Mouse (Mus musculus) heart, embryonic 15.5 days (tissue): ENCODE data around the gene Tmed4. TPM values are rescaled to one million over a fixed set of nuclear protein-coding genes. Genes with fewer than 3 reads are reported as not detected.
"Not testable (repeated sequence)": the region's sequence is repeated elsewhere in the genome, so short reads cannot be mapped to it uniquely, and the experiment has no call there.

Experiments
- ATAC-seq: fragments of 200-750 bp; cut with Nextera tagmentation; replicated peaks from 2 replicates; pipeline ENCODE4 v1.8.0; 2017; ENCODE audit warnings: low read depth, moderate TSS enrichment; ENCODE audit not compliant: insufficient number of reproducible peaks, insufficient read depth, low FRiP score
- H3K27ac ChIP-seq: fragments of 300-500 bp; sonication (generic); 2 replicates; pipeline ENCODE4 v1.5.1; 2015; ENCODE audit warnings: mild to moderate bottlenecking, inconsistent platforms
- H3K27me3 ChIP-seq: fragments of 300-500 bp; sonication (generic); 2 replicates; pipeline ENCODE4 v1.6.1; 2015; ENCODE audit warnings: inconsistent platforms
- H3K36me3 ChIP-seq: fragments of 300-500 bp; sonication (generic); 2 replicates; pipeline ENCODE4 v1.6.1; 2015; ENCODE audit warnings: mild to moderate bottlenecking, inconsistent platforms
- H3K4me1 ChIP-seq: fragments of 300-500 bp; sonication (generic); replicated peaks from 2 replicates; pipeline ENCODE4 v1.6.1; 2015; ENCODE audit warnings: inconsistent platforms
- H3K4me2 ChIP-seq: fragments of 300-500 bp; sonication (generic); 2 replicates; pipeline ENCODE4 v1.6.1; 2015; ENCODE audit warnings: inconsistent platforms, mild to moderate bottlenecking, moderate library complexity
- H3K4me3 ChIP-seq: fragments of 300-500 bp; sonication (generic); 2 replicates; pipeline ENCODE4 v1.5.1; 2015; ENCODE audit warnings: mild to moderate bottlenecking, inconsistent platforms
- H3K9ac ChIP-seq: fragments of 300-500 bp; sonication (generic); 2 replicates; pipeline ENCODE4 v1.6.1; 2015; ENCODE audit warnings: mild to moderate bottlenecking, inconsistent platforms
- H3K9me3 ChIP-seq: fragments of 300-500 bp; sonication (generic); replicated peaks from 2 replicates; pipeline ENCODE4 v1.6.1; 2016; ENCODE audit warnings: inconsistent platforms
- WGBS: fragments of 180-500 bp; shearing (Covaris S2); methylation state at CpG from one replicate; pipeline ENCODE4 v1.1.7; 2015; ENCODE audit warnings: mixed read lengths; 5-methylcytosine and 5-hydroxymethylcytosine counted together
- polyA plus RNA-seq: library from polyadenylated mRNA; unstranded; fragments of >200 nt; fragmentation: Nextera tagmentation; extraction: Ambion mirVana; gene quantifications from 2 replicates; pipeline ENCODE4 v1.2.1, GENCODE M21; 2015

The Tmed4 gene
- polyA plus RNA-seq, 1 experiment from 2014 or later: 76.0 TPM

- peaks cover 53% of the 10 kb centered on the region for H3K36me3 ChIP-seq
Observed at GRCm38 (mm10) chr11:6267320-6268254, 7.1 kb downstream of the Tmed4 start, which contains the start of gene Ddx56. Gene Ddx56 (minus strand): TSS chr11:6267772.

DNA sequence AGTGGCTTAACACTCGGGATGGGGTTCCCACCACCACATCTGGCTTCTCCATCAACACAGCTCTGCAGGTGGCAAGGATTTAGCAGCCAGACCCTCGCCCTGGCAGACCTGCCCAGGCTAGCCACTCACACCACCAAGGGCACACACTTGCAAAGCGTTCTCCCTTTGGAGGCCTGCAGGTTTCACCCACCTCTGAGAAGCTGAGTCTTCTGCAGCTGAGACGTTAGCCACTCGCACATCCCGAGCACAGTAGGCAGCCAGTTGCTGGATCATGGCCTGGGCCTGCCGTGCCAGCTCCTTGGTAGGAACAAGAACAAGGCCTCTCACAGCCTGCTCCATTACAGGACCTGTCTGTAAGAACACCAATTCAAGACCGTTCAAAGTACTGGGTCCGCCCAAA, 8.0 kb downstream of the Tmed4 start:
- H3K9me3 ChIP-seq: no peaks in the 10 kb centered on the region
- peak overlapping the region; percentile 91 for H3K4me2 ChIP-seq
- peak overlapping the region; percentile 89 for H3K9ac ChIP-seq
- no peaks in the 10 kb centered on the region for H3K27me3 ChIP-seq
- no peak overlapping the region for H3K27ac ChIP-seq
- no peak for ATAC-seq
- H3K36me3 ChIP-seq: peaks cover 59% of the 10 kb centered on the region
- WGBS: 60% methylated on average over 9 of the region's 9 CpGs
- H3K4me1 ChIP-seq: peaks cover 17% of the 10 kb centered on the region
- peak overlapping the region; percentile 84 for H3K4me3 ChIP-seq

More at GRCm38 (mm10) chr11:6267320-6268254, 7.1 kb downstream of the Tmed4 start, which contains the start of gene Ddx56:
- peak within 1 kb of the TSS; percentile 89 for H3K9ac ChIP-seq
- H3K27me3 ChIP-seq: no peaks in the 10 kb centered on the region
- H3K4me2 ChIP-seq: peak within 1 kb of the TSS; percentile 91
- peak; percentile 96 for ATAC-seq
- peak within 1 kb of the TSS; percentile 84 for H3K4me3 ChIP-seq
- no peaks in the 10 kb centered on the region for H3K9me3 ChIP-seq
- peak within 1 kb of the TSS; percentile 97 for H3K27ac ChIP-seq
- H3K4me1 ChIP-seq: peaks cover 17% of the 10 kb centered on the region
- 1% methylated on average over 50 of the region's 50 CpGs for WGBS

GRCm38 (mm10) chr11:6261434-6262082, 13.1 kb downstream of the Tmed4 start:
- no peak overlapping the region for H3K4me2 ChIP-seq
- no peaks in the 10 kb centered on the region for H3K9me3 ChIP-seq
- no peak overlapping the region for H3K9ac ChIP-seq
- H3K36me3 ChIP-seq: peaks cover 80% of the 10 kb centered on the region
- no peak overlapping the region for H3K27ac ChIP-seq
- WGBS: 75% methylated on average over 10 of the region's 10 CpGs
- no peak for ATAC-seq
- no peaks in the 10 kb centered on the region for H3K27me3 ChIP-seq
- peaks cover 7% of the 10 kb centered on the region for H3K4me1 ChIP-seq
- H3K4me3 ChIP-seq: no peak overlapping the region

DNA sequence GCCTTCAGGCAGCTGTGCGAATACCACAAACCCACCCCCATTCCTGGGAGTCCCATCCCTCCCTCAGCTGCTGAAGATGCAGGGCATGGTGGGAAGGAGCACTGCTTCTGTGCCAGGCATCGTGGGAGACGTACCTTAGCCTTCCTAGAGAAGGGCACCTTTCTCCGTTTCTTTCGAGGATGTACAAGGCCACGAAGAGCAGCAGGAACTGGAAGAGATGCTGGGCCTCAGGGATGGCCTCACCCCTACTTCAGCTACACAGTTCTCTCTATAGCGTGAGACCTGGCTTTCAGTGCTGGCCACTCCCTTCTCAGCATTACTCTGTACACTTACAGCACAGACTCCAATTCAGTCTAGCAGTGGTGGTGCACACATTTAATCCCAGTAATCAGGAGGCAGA, 15.3 kb downstream of the Tmed4 start:
- no peaks in the 10 kb centered on the region for H3K9me3 ChIP-seq
- H3K9ac ChIP-seq: no peak overlapping the region
- H3K27me3 ChIP-seq: no peaks in the 10 kb centered on the region
- H3K4me2 ChIP-seq: no peak overlapping the region
- ATAC-seq: no peak
- no peak overlapping the region for H3K4me3 ChIP-seq
- peaks cover 65% of the 10 kb centered on the region for H3K36me3 ChIP-seq
- no peak overlapping the region for H3K27ac ChIP-seq
- no peaks in the 10 kb centered on the region for H3K4me1 ChIP-seq
- 93% methylated on average over 7 of the region's 7 CpGs for WGBS

DNA sequence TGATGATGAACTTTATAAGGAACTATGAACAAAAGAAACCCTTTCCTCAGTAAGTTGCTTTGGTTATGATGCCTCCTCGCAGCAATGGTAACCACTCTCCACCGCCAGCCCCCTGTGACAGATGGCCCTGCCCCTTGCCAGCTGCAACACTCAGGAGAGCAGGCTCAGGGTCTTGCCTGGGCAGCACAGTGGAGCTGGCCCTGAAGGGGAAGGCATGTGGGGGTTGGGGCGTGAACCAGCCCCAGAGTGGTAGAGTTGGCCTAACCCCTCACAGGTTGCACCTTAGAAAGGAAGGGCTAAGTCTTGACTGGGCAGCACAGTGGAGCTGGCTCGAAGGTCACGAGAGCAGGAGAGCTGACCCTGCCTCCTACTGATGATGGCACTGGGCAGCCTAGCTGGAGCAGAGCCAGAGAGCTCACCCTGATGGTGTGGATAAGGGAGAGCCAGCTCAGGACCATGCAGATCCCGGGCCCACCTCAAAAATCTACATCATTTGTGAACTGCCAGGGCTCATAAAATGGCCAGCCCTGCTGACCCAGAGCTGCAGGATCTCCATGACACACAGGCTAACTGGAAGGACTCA, 18.1 kb downstream of the Tmed4 start:
- Histone ChIP-seq H3K27me3 (no peaks in the 10 kb centered on the region), H3K27ac (no peak overlapping the region), H3K4me1 (no peaks in the 10 kb centered on the region), H3K4me2 (no peak overlapping the region), H3K4me3 (no peak overlapping the region), H3K9me3 (no peaks in the 10 kb centered on the region), H3K9ac (no peak overlapping the region), H3K36me3 (peaks cover 38% of the 10 kb centered on the region)
- no peak for ATAC-seq
- whole genome bisulfite sequencing: 61% methylated on average over 6 of the region's 6 CpGs

DNA sequence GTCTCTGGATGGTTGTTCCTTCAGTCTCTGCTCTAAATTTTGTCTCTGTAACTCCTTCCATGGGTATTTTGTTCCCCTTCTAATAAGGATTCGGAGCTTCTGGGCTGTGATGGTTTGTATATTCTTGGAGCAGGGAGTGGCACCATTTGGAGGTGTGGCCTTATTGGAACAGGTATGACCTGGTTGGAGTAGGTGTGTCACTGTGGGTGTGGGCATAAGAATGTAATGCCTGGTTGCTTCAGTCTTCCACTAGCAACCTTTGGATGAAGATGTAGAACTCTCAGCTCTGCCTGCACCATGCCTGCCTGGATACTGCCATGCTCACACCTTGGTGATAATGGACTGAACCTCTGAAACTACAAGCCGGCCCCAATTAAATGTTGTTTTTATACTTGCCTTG, 20.1 kb downstream of the Tmed4 start:
- 88% methylated on average over 2 of the region's 2 CpGs for WGBS
- not testable (repeated sequence) for ATAC-seq

DNA sequence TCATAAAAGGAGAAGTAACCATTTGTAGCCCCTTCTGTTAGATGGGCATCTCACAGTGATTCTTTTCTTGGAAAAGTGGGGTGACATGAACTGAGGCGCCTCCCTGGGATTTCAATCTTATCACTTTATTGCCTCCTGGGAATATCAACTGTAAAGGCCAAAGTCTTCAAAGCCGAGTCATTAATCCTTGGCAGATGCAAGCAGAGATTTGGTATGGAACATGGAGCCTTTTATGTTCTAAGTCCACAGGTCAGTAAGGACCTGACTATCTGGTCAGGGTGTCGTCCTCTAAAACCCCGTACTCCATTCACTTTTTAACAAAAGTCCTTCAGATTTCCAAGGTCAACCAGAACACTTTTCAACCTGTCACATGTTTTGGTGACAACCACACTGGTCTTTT, 21.8 kb downstream of the Tmed4 start:
- Histone ChIP-seq H3K36me3 (peaks cover under 1% of the 10 kb centered on the region; the same call in 1 of the 2 replicates), H3K4me2 (no peak overlapping the region), H3K27ac (no peak overlapping the region), H3K27me3 (no peaks in the 10 kb centered on the region), H3K9me3 (no peaks in the 10 kb centered on the region), H3K4me3 (no peak overlapping the region), H3K9ac (no peak overlapping the region), H3K4me1 (no peaks in the 10 kb centered on the region)
- no peak for ATAC-seq
- WGBS: 77% methylated on average over 4 of the region's 4 CpGs

More for the DNA sequence above, 20.1 kb downstream of the Tmed4 start:
- H3K4me1 ChIP-seq, H3K4me3 ChIP-seq, H3K27me3 ChIP-seq, H3K4me2 ChIP-seq, H3K27ac ChIP-seq, H3K9ac ChIP-seq, H3K9me3 ChIP-seq: not testable (repeated sequence)
- peaks cover 18% of the 10 kb centered on the region for H3K36me3 ChIP-seq

DNA sequence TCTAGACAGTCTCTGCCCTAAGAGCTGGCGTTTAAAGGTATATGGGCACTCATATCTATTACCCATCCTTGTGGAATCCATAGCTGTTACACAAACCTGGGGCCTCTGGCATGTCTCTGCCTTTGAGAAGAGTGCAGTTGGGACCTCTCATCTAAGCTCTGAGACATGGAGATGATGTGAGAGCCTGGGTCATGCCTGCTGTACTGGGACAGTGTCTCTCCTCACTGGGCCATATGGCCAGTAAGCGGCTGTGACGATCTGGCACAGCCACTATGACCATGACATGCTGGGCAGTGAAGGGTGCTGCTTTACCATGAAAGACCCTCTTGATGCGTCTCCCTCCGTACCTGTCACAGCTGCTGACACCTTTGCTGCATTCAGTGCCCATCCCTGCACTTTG, 22.4 kb downstream of the Tmed4 start:
- no peaks in the 10 kb centered on the region for H3K9me3 ChIP-seq
- ATAC-seq: no peak
- H3K36me3 ChIP-seq: no peaks in the 10 kb centered on the region
- WGBS: 83% methylated on average over 5 of the region's 5 CpGs
- H3K4me2 ChIP-seq: no peak overlapping the region
- H3K4me1 ChIP-seq: no peaks in the 10 kb centered on the region
- H3K27ac ChIP-seq: no peak overlapping the region
- no peaks in the 10 kb centered on the region for H3K27me3 ChIP-seq
- no peak overlapping the region for H3K9ac ChIP-seq
- H3K4me3 ChIP-seq: no peak overlapping the region

- Histone ChIP-seq H3K27ac (no peak overlapping the region), H3K4me3 (no peak overlapping the region), H3K9ac (no peak overlapping the region), H3K4me1 (no peaks in the 10 kb centered on the region), H3K4me2 (no peak overlapping the region), H3K9me3 (no peaks in the 10 kb centered on the region), H3K36me3 (no peaks in the 10 kb centered on the region), H3K27me3 (no peaks in the 10 kb centered on the region)
- no peak for ATAC-seq
- 41% methylated on average over 19 of the region's 19 CpGs for WGBS
Observed at GRCm38 (mm10) chr11:6244707-6245106, 30.0 kb downstream of the Tmed4 start.

DNA sequence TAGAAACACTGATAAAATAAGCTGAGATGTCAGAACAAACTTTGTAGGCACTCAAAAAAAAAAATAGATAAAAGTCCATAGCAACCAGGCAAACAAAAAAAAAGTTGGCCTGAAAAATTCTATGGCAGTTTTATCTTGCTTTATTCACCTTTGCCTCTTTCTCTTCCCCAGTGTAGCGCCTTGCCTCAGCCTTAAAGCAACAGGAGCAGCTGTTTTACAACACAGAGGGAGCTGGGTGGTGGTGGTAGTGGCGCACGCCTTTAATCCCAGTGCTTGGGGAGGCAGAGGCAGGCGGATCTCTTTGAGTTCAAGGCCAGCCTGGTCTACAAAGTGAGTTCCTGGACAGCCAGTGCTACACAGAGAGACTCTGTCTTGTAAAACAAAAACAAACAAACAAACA, 41.6 kb downstream of the Tmed4 start:
- Histone ChIP-seq H3K9ac (no peak overlapping the region), H3K27ac (no peak overlapping the region), H3K4me3 (no peak overlapping the region), H3K27me3 (no peaks in the 10 kb centered on the region), H3K4me1 (no peaks in the 10 kb centered on the region), H3K36me3 (no peaks in the 10 kb centered on the region), H3K9me3 (0 out of 2 replicates have a peak, but pooled peaks cover 3% of the 10 kb centered on the region), H3K4me2 (no peak overlapping the region)
- ATAC-seq: no peak
- 82% methylated on average over 4 of the region's 4 CpGs for WGBS

GRCm38 (mm10) chr11:6230012-6230411, 44.7 kb downstream of the Tmed4 start, which contains the start of gene Npc1l1:
Gene Npc1l1 (minus strand): TSS chr11:6230143.
- no peak for ATAC-seq
- 0 out of 2 replicates have a peak, but pooled peaks cover under 1% of the 10 kb centered on the region for H3K9me3 ChIP-seq
- no peaks in the 10 kb centered on the region for H3K36me3 ChIP-seq
- H3K9ac ChIP-seq: no peak within 1 kb of the TSS
- H3K27ac ChIP-seq: no peak within 1 kb of the TSS
- no peaks in the 10 kb centered on the region for H3K4me1 ChIP-seq
- peaks cover 7% of the 10 kb centered on the region; the same call in 1 of the 2 replicates for H3K27me3 ChIP-seq
- 71% methylated on average over 7 of the region's 7 CpGs for WGBS
- H3K4me3 ChIP-seq: no peak within 1 kb of the TSS
- no peak within 1 kb of the TSS for H3K4me2 ChIP-seq
